Mouse (Mus musculus) urinary bladder, postnatal 25 days (tissue): Measurements from ENCODE around the gene Npy5r.

Source experiments
- DNase-seq: peaks from one replicate; pipeline ENCODE4 v3.0.0; 2022; ENCODE audit warnings: low spot score

Gene Npy5r

DNA sequence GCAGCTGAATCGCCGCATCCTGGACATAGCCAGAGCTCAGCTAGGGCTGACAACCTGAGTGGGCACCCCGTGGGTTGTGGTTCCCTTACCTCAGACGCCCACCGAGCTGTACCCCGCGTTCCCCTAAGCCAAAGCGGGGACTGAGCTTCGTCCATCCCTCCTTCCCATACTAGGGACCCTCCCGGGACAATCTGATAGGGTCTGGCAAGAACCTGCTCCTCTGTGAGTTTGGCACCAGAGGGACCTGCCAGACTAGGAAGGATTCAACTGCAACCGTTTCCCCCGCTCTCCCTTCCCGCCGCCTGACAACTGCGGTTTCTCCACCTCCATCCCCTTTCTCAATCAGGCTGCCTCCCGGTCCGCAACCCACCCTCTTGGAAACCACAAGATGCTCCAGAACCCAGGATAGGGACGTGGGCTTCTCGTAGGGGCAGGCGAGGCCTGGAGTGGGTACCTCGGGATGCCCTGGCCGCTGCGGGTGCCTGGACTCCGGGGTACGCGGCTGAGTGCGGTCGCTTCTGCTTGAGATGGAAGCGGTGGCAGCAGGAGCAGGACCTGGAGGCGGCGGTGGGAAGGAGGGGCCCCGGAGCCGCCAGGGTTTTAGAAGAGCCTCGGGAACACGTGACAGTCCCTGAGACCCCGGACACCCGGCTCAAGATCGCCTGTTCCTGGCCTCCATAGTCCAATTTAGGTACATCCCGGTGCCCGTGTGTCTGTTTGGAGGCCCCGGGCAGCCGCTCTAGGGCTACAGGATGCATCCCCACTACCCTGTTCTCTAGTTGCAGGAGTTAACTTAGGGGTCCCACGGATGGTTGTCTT lies at the start of gene Npy5r:
Gene Npy5r (minus strand): TSS at position 618 of the 819 bp plus-strand sequence.
- DNase-seq = no peak

GRCm38 (mm10) chr8:66731957-66732356 lies 44.0 kb upstream of the Npy5r start:
- no peak for DNase-seq

DNA sequence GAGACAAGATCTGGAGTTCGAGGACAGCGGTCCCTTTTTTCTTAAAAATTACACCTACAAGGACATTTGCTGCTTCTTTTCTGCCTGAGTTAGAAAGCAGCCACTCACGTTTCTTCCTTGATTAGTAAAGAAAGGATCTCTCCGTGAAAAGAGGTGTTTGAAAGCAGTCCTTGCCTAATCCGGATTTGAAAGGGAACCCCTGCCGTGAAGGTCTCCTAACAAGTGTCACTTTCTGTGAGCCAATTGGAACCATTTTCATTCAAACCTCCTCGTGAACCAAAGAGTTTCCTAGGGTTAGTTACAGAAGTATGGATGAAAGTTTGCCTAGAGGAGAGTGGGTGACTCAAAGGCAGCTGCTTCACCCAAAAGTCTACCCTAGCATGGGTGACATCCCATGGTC lies 41.5 kb upstream of the Npy5r start:
- DNase-seq = no peak

- DNase-seq = no peak
Measured at GRCm38 (mm10) chr8:66722835-66723234, 34.9 kb upstream of the Npy5r start.

- DNase-seq = no peak
Measured at GRCm38 (mm10) chr8:66714324-66714975, 26.5 kb upstream of the Npy5r start.

DNA sequence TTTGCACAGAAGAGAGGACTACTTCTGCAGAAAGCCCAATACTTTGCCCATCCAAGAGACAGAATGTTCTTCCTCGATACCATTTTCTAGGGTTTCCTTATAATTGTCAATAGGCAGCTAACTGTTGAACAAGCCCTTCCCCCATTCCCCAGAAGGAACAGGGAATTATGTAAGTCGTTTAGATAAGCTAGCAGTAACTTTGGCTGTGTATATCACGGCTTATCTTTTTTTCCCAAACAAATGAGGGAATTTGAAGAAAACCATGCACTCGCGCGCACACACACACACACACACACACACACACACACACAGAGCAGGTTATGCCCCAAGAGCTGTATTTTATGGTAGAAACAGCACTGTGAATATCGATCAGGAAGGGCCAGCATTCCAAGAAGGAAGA lies 10.9 kb upstream of the Npy5r start:
- DNase-seq = no peak

- no peak for DNase-seq
Measured at GRCm38 (mm10) chr8:66698011-66698410, 10.1 kb upstream of the Npy5r start.

DNA sequence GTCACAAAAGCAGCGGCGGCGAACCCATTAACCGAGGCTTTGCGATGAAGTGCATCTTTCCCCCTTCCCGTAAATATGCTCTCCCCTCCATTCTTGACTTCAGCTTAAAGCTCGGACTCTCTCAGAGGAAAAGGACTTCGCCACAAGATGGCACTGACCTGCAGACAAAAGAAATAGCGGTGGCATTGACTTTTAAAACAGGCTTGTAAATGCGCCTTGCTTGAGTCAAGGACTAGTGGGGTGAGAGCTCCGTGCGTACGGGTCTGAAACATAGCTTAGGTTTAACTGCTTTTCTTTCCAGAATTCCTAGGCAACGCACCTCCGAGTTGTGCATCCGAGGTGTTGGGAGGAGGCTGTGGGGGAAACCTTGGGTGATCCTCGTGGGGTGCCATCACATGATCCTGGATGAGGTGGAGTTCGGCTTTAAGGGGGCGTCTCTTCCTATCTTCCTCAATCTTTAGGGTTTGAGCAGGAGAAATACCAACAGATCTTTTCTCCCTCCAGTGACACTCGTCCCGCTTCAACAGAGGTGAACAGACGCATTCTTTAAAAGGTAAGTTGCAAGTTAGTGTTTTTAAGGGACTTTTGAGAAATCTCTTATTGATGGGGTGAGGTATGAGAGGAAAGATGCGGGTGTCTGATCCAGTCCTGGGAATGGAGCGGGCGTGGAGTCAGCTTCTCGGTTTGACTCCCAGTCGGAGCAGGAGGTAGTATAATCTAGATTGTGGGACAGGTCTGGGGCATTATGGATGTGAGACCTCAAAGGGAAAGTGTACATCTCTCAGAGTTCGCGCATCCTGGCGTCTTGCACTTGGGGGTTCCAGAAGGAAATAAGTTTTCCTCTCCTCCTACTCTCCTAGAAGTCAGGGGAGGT lies 9.3 kb upstream of the Npy5r start, which contains the start of gene Npy1r:
Gene Npy1r (plus strand): TSS at position 223 of the 874 bp plus-strand sequence.
- no peak for DNase-seq

GRCm38 (mm10) chr8:66690402-66690801 lies 2.5 kb upstream of the Npy5r start:
- no peak for DNase-seq

GRCm38 (mm10) chr8:66688799-66689198 lies 871 bp upstream of the Npy5r start:
- DNase-seq = no peak

DNA sequence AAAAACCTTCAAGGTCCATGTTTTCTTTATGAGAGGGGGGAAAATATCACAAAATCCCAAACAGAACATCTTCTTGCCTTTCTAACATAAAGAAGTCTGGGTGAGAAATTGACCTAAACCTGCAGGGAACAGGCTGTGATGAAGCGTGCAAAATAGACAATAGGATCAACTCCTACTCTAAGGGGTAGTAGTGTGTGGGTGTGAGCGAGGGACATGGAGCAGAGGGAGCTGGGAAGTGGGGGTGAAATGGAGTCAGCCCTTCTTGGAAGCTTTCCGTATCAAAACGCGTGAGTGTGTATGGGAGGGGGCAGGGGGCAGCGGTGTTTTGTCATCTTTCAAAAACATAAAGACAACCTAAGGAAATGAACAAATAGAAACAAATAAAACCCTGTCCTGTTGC lies 467 bp upstream of the Npy5r start:
- DNase-seq = no peak

DNA sequence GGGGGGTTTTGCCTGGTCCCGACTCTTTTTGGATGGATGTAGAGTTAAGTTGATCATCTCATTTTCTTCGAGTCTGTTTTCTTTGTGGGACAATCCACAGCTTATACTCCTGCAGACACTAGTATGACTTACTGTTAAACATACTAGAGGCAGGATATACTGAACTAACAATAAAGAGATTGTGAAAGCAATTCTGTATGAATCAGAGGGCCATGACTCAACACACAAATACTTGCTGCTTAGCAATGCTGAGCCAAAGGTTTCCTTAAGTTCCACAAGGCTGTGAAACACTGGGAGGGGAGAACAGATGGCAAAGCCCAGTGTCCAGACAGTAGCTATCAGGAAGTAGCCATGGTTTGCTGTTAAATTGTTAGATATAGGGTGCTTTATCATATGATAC lies 6.7 kb downstream of the Npy5r start:
- DNase-seq = no peak

DNA sequence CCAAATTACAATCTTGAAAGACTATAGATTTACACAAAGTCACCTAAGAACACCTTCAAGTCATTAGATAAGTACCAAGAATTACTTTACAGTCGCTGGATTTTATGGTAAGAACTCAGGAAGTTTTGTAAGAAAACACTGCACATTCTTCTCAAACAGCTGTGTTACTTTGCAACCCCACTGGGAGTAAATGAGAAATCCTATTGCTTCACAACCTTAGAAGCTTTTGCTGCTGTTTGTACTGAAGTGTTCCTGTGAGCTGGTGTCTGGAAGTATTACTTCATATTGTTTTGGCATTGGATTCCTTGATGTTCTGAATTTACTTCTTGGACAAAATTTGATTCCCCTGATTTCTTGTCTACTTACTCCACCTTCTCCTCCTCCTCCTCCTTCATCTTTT lies 57.2 kb downstream of the Npy5r start:
- DNase-seq = no peak
